Mouse (Mus musculus) cortical plate, adult 2 months (tissue): ENCODE results near the gene Slc6a16.

ENCODE experiments used
- CTCF ChIP-seq: fragments of 200-500 bp; IDR thresholded peaks from 2 replicates; pipeline ENCODE4 v1.5.1; 2011; ENCODE audit warnings: mild to moderate bottlenecking, control low read depth, low read length; ENCODE audit not compliant: insufficient read depth; ENCODE audit errors: extremely low read depth
- POLR2A ChIP-seq: fragments of 200-500 bp; IDR thresholded peaks from 2 replicates; pipeline ENCODE4 v1.6.1; 2011; ENCODE audit warnings: mild to moderate bottlenecking, low read length, control low read depth; ENCODE audit not compliant: insufficient read depth; ENCODE audit errors: extremely low read depth

DNA sequence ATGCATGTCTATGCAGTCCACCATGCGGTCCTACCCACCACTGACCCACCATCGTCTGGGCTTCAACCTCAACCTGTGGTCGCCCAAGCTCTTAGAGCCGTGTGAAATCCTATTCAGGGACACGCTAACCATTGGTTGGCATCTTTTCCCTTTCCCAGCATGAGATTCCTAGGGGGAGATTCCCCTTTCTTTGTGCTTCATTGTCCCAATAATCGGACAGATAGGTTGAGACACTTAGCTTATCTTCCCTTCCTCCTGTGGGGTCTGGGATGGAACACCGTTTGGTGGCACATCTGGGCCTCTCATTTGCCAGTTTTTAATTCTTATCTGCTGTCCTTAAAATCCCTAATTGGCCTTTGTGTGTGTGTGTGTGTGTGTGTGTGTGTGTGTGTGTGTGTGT, 776 bp upstream of the Slc6a16 start:
- TF ChIP-seq CTCF (no peak), POLR2A (no peak)
